ENCODE assay signal across 17 mouse cellular contexts in the genomic region with DNA sequence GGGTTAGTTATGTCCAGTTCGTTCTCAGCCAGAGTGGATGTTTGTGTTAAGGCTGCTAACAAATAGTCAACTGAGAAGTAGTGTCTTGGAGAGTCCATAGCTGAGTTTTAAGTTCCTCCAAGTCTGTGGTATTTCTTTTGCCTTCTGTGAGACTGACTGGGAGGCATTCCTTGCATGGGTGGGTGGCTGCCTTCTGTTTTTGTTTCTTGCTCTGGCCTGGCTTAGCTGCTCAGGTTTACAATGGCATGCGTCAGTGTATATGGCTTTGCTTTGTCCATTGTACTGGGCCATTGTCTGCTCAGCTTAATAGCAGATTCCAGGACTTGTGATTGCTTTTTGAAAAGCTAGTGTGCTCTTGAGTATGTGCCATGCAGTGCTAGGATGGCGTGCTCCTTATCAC.
DNase-seq lines count a peak whose midpoint lies in the region; ATAC-seq and TF ChIP-seq lines count a peak whose summit lies in the region.
"Had no signal": no experiment of that assay in that cellular context is flagged by ENCODE, and none has a peak within 500 bp of the region (broad histone marks: within the 10 kb centered on the region; RNA-seq: fewer than 3 reads in every experiment).

No protein-coding gene starts in this region.

- 0 out of 2 replicates have a peak overlapping the region, but pooled peaks have one; percentile 6 for H3K27ac ChIP-seq in kidney, adult 2 months (ENCODE audit: insufficient read depth, low read depth, low read length)
- 0 out of 2 replicates have a peak overlapping the region, but pooled peaks have one; percentile 34 for H3K27ac ChIP-seq in embryonic facial prominence, embryonic 15.5 days (replicated peaks)
- H3K27ac ChIP-seq: limb, embryonic 10.5 days; liver, embryonic 14.5 days; midbrain, embryonic 15.5 days; neural tube, embryonic 13.5 days had no signal

- 43% methylated on average over 3 of the region's 3 CpGs for WGBS in kidney, adult 2 months
- 56% methylated on average over 3 of the region's 3 CpGs for WGBS in embryonic facial prominence, embryonic 15.5 days

- ATAC-seq in embryonic facial prominence, embryonic 15.5 days (ENCODE audit: insufficient number of reproducible peaks, low FRiP score, low TSS enrichment, low read depth) = no peak; the same call in 1 of the 2 replicates
- ATAC-seq: forebrain, postnatal 0 days; midbrain, embryonic 15.5 days had no signal

- H3K4me3 ChIP-seq in kidney, adult 2 months (ENCODE audit: insufficient read depth, low read depth, low read length) = no peak overlapping the region
- H3K4me3 ChIP-seq in embryonic facial prominence, embryonic 15.5 days (replicated peaks) = no peak overlapping the region
- H3K4me3 ChIP-seq: limb, embryonic 10.5 days; midbrain, embryonic 15.5 days; neural tube, embryonic 13.5 days had no signal

- no peak for TF ChIP-seq POLR2A in kidney, adult 2 months (IDR thresholded peaks at IDR 0.05; ENCODE audit: low read depth, low read length)

- no peak for TF ChIP-seq CTCF in kidney, adult 2 months (conservative IDR thresholded peaks at IDR 0.05; ENCODE audit: insufficient read depth, insufficient read length, low read depth, low read length)

- H3K36me3 ChIP-seq in kidney, adult 2 months (ENCODE audit: control insufficient read depth, insufficient read depth, low read length) = no peaks in the 10 kb centered on the region
- H3K36me3 ChIP-seq in embryonic facial prominence, embryonic 15.5 days = no peaks in the 10 kb centered on the region
- H3K36me3 ChIP-seq: limb, embryonic 10.5 days; midbrain, embryonic 15.5 days; neural tube, embryonic 13.5 days had no signal

- DNase-seq in heart, adult 11 months = peak; percentile 21
- no peak for DNase-seq in heart, adult 18-20 months
- DNase-seq in kidney, adult 2 months = no peak
- no peak for DNase-seq in kidney, postnatal 14 days
- DNase-seq in Muller cell, postnatal 12 days (ENCODE audit: inconsistent ontology term) = peak; percentile 66
- DNase-seq in urinary bladder, postnatal 10 days (ENCODE audit: low spot score) = no peak
- no peak for DNase-seq in cerebellum, adult 9-11 months
- DNase-seq: cerebellum, adult 8-10 months; forebrain, postnatal 0 days; kidney, adult 11 months; lung, postnatal 14 days; thymus, adult 18-20 months had no signal

- no peak overlapping the region for H3K9ac ChIP-seq in embryonic facial prominence, embryonic 15.5 days
- H3K9ac ChIP-seq: forebrain, postnatal 0 days; liver, embryonic 14.5 days; midbrain, embryonic 15.5 days; neural tube, embryonic 13.5 days had no signal

- peaks cover 25% of the 10 kb centered on the region for H3K4me1 ChIP-seq in kidney, adult 2 months (ENCODE audit: control insufficient read depth, insufficient read depth, low read length)
- H3K4me1 ChIP-seq in embryonic facial prominence, embryonic 15.5 days = peaks cover 22% of the 10 kb centered on the region

- no peaks in the 10 kb centered on the region for H3K9me3 ChIP-seq in embryonic facial prominence, embryonic 15.5 days (replicated peaks)
- H3K9me3 ChIP-seq: limb, embryonic 10.5 days; midbrain, embryonic 15.5 days; neural tube, embryonic 13.5 days had no signal

- H3K4me2 ChIP-seq in embryonic facial prominence, embryonic 15.5 days (replicated peaks) = no peak overlapping the region
- H3K4me2 ChIP-seq: midbrain, embryonic 15.5 days; neural tube, embryonic 13.5 days had no signal

- H3K27me3 ChIP-seq in kidney, adult 2 months (replicated peaks; ENCODE audit: control insufficient read depth, insufficient read depth, low read length) = no peaks in the 10 kb centered on the region
- H3K27me3 ChIP-seq in embryonic facial prominence, embryonic 15.5 days = no peaks in the 10 kb centered on the region
- H3K27me3 ChIP-seq: midbrain, embryonic 15.5 days; neural tube, embryonic 13.5 days had no signal

Comparison
In these comparisons a context has a peak if more than half of its experiments do, and no peak if none do; other contexts are left out.
1. DNase-seq: peak in heart, adult 11 months (single experiment) and Muller cell, postnatal 12 days (single experiment); none in heart, adult 18-20 months (0 of 2), kidney, adult 2 months (single experiment), kidney, postnatal 14 days (single experiment), urinary bladder, postnatal 10 days (single experiment) and cerebellum, adult 9-11 months (single experiment).